Mouse (Mus musculus): ENCODE measurements around the gene Rps25. TPM values are rescaled to one million over a fixed set of nuclear protein-coding genes. Genes with fewer than 3 reads are reported as not detected.

Rps25 gene
- polyA plus RNA-seq, 3 experiments from 2014 or later: 2,506 to 3,849 (median 3,609) TPM

DNA sequence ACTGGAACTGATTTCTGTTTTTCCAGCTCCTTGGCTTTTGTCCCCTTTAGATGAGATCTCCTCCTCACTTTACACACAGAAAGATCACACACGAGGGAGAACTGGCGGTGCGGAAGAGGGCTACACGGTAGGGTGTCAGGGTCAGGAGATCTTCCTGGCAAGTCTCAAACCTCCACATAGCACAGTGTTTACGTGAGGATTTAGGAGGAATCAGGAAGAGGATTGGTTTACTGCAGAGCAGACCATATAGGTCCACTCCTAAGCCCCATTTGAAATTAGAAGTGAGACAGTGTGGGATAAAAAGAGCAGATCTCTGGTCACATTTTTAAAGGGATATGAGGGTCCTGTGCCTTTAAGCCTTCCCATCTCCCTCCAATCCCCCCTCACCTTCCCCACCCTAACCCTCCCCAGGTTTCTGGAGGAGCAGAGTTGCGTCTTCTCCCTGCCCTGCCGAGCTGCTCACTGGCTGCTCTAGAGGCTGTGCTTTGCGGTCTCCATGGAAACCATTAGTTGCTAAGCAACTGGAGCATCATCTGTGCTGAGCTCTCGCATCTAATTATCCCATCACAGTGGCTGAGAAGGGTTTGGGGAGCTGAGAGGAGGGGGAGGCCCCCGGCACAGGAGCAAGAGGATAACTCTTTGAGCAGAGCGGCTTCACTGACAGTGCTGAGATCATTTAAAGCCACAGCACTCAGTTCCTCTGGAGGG lies 50.2 kb downstream of the Rps25 start:
- no peak for ATAC-seq

Other genes with a start within 250 kb of the Rps25 start
- 10 to 100 TPM; 17.9 to 31.2 (median 19.8) TPM for gene Cbl, start 173.1 kb upstream of the Rps25 start, polyA plus RNA-seq (2017; shearing (Covaris generic))
- gene Ccdc153, start 166.5 kb upstream of the Rps25 start, polyA plus RNA-seq (2017; shearing (Covaris generic)): not detected
- gene Pdzd3, start 155.7 kb upstream of the Rps25 start, polyA plus RNA-seq (2017; shearing (Covaris generic)): under 1 TPM in 1 of 3 experiments, not detected in 2; 0.15 TPM
- 10 to 100 TPM in 1 of 3 experiments, 1 to 10 TPM in 2; 3.3 to 10.7 (median 4.1) TPM for gene Nlrx1, start 138.5 kb upstream of the Rps25 start, polyA plus RNA-seq (2017; shearing (Covaris generic))
- not detected for gene Abcg4, start 118.5 kb upstream of the Rps25 start, polyA plus RNA-seq (2017; shearing (Covaris generic))
- 10 to 100 TPM; 16.2 to 24.6 (median 18.9) TPM for gene Hinfp, start 101.5 kb upstream of the Rps25 start, polyA plus RNA-seq (2017; shearing (Covaris generic))
- 1 to 10 TPM; 1.7 to 3.1 (median 2.8) TPM for gene C2cd2l, start 86.9 kb upstream of the Rps25 start, polyA plus RNA-seq (2017; shearing (Covaris generic))
- 10 to 100 TPM; 11.1 to 17.6 (median 13.1) TPM for gene Dpagt1, start 81.1 kb upstream of the Rps25 start, polyA plus RNA-seq (2017; shearing (Covaris generic))
- 10 to 100 TPM; 14.3 to 61.7 (median 16.1) TPM for gene H2afx, start 72.4 kb upstream of the Rps25 start, polyA plus RNA-seq (2017; shearing (Covaris generic))
- 10 to 100 TPM; 24.7 to 35.8 (median 25.4) TPM for gene Hmbs, start 62.9 kb upstream of the Rps25 start, polyA plus RNA-seq (2017; shearing (Covaris generic))
- gene Vps11, start 45.5 kb upstream of the Rps25 start, polyA plus RNA-seq (2017; shearing (Covaris generic)): 10 to 100 TPM; 28.7 to 54.8 (median 49.8) TPM
- gene Hyou1, start 27.6 kb upstream of the Rps25 start, polyA plus RNA-seq (2017; shearing (Covaris generic)): 10 to 100 TPM; 14.0 to 21.4 (median 18.2) TPM
- 10 to 100 TPM; 13.6 to 24.2 (median 18.2) TPM for gene Slc37a4, start 10.3 kb upstream of the Rps25 start, polyA plus RNA-seq (2017; shearing (Covaris generic))
- gene Trappc4, start 461 bp downstream of the Rps25 start, polyA plus RNA-seq (2017; shearing (Covaris generic)): 100 to 1,000 TPM; 128 to 165 (median 154) TPM
- 10 to 100 TPM; 13.6 to 35.6 (median 25.7) TPM for gene Ccdc84, start 11.4 kb downstream of the Rps25 start, polyA plus RNA-seq (2017; shearing (Covaris generic))
- gene Foxr1, start 34.0 kb downstream of the Rps25 start, polyA plus RNA-seq (2017; shearing (Covaris generic)): under 1 TPM in 2 of 3 experiments, not detected in 1; 0.17 to 0.72 TPM
- gene Upk2, start 47.8 kb downstream of the Rps25 start, polyA plus RNA-seq (2017; shearing (Covaris generic)): not detected
- 10 to 100 TPM; 11.1 to 12.4 (median 12.2) TPM for gene Bcl9l, start 75.7 kb downstream of the Rps25 start, polyA plus RNA-seq (2017; shearing (Covaris generic))
- gene Cxcr5, start 154.7 kb downstream of the Rps25 start, polyA plus RNA-seq (2017; shearing (Covaris generic)): 100 to 1,000 TPM in 2 of 3 experiments, 10 to 100 TPM in 1; 62.4 to 131 (median 115) TPM
- 100 to 1,000 TPM in 1 of 3 experiments, 10 to 100 TPM in 2; 57.3 to 129 (median 66.8) TPM for gene Ddx6, start 197.8 kb downstream of the Rps25 start, polyA plus RNA-seq (2017; shearing (Covaris generic))

Measured in inflammation-experienced regulatory T-cells, adult 6 months (primary cell).